Mouse (Mus musculus) E14TG2a.4 (cell line): ENCODE measurements around the gene 5031439G07Rik.

Experiments used
- H3K27me3 ChIP-seq: 2 replicates; pipeline ENCODE4 v1.6.1; 2014; ENCODE audit warnings: low read length, control low read depth; ENCODE audit not compliant: insufficient read depth
- H3K36me3 ChIP-seq: 2 replicates; pipeline ENCODE4 v1.6.1; 2014; ENCODE audit warnings: low read length, control low read depth; ENCODE audit not compliant: insufficient read depth
- H3K4me1 ChIP-seq: replicated peaks from 2 replicates; pipeline ENCODE4 v1.6.1; 2014; ENCODE audit warnings: low read depth, low read length, control low read depth
- H3K4me3 ChIP-seq: replicated peaks from 2 replicates; pipeline ENCODE4 v1.5.1; 2014; ENCODE audit warnings: mild to moderate bottlenecking, low read length
- H3K9me3 ChIP-seq: 2 replicates; pipeline ENCODE4 v1.6.1; 2014; ENCODE audit warnings: low read length, control low read depth
- CTCF ChIP-seq: conservative IDR thresholded peaks from 2 replicates; pipeline ENCODE4 v1.5.1; 2014; ENCODE audit warnings: low read length
- NANOG ChIP-seq: IDR thresholded peaks from 2 replicates; pipeline ENCODE4 v1.6.1; 2014; ENCODE audit warnings: borderline replicate concordance, low read length, mixed read lengths
- POU5F1 ChIP-seq: IDR thresholded peaks from 2 replicates; pipeline ENCODE4 v1.6.1; 2014; ENCODE audit warnings: low read length, borderline replicate concordance

Gene 5031439G07Rik

DNA sequence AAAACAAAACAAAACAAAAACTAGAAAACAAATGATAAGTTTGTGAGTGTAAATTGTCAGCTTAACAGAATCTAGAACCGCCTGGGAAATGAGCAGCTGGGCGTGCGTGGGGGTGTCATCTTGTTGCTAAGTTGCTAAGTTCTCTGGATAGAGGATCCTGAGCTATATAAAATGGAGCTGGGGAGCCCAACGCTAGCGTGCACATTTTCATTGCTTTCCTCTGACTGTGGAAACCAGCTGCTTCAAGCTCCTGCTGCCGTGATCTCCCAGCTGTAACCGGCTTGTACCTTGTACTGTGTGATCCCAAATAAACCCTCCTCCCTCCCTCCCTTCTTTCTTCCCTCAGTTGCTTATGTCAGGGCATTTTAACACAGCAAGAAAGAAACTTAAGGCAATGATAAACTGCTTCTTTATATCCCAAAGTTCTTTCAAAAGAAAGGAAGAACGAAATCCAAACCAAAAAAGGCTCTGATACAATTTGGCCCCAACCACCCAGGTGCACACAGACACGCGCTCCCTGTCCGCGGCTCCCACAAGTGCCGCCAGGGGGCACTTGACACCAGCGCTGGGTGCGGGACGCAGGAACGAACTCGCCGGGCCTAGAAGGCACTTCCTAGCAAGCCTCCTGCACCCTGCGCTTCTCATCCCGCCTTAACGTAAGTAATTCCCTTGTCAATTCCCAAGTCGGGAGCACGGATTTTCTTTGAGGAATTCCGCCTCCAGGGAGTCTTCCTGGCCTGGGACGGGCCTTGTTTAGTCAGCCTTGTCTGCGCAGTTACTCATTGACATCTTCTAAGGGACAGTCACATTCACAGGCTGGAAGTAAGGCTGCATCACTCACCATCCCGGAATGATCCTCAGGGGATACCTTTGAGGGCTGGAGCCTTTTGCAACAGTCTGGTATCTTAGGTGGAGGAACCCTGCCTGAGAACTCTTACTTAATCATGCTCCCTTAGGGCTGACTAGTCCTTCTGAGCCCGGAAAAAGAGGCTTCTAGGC, 12.9 kb upstream of the 5031439G07Rik start:
- Histone ChIP-seq H3K4me3 (no peak overlapping the region), H3K9me3 (no peaks in the 10 kb centered on the region), H3K27me3 (peaks cover 23% of the 10 kb centered on the region), H3K4me1 (peaks cover 22% of the 10 kb centered on the region), H3K36me3 (no peaks in the 10 kb centered on the region)
- TF ChIP-seq CTCF (peak; percentile 73), POU5F1 (no peak)

DNA sequence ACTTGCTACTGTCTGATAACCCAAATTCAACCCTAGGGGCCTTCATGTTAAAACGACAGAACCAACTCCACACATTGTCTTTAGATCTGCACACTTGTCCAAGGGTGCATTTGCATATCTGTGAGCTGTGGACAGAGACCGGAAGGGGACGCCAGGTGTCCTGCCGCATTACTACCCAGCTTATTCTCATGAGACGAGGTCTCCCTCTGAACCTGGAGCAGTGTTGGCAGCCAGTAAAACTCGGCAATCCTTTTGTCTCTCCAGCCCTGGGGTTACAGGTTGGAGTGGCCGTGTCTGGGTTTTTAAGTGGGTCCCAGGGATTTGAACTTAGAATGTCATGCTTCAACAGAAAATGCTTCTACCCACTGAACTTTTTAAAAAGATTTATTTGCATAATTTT, 11.6 kb upstream of the 5031439G07Rik start:
- no peak for TF ChIP-seq CTCF
- no peak for TF ChIP-seq POU5F1
- Histone ChIP-seq H3K27me3 (peaks cover 23% of the 10 kb centered on the region), H3K4me3 (no peak overlapping the region), H3K36me3 (no peaks in the 10 kb centered on the region), H3K9me3 (no peaks in the 10 kb centered on the region), H3K4me1 (peaks cover 32% of the 10 kb centered on the region)

DNA sequence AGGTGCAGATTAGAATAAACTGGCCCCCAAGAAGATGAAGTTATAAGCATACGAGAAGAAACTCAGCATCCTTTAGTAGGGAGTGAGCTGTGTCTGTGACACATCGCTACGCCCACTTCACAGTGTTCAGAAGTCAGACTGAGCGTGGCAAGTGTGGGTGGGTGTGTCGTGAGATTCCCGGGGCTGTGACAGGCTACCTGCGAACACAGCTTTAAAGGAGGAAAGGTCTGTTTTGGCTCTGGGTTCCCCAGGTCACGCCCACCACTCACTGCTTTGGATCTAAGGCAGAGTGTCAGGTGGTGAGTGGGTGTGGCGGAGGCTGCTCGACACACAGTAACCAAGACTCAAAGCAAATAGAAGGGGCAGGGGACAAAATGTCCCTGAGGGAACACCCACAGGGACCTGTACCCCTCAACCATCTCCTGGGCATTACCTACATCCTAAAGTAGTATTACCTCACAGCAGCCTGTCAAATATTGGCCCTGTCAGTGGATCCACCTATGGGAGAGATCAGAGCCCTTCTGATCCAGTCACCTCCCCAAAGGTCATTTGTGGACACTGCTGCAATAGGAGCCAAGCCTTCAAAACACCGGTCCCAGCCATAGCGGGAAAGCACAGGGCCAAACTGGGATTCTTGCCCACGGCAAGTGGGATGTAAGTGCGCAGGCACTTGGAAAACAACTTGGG, 9.6 kb upstream of the 5031439G07Rik start:
- no peak for TF ChIP-seq POU5F1
- TF ChIP-seq NANOG: no peak
- TF ChIP-seq CTCF: no peak
- H3K9me3 ChIP-seq: no peaks in the 10 kb centered on the region
- peaks cover 19% of the 10 kb centered on the region for H3K27me3 ChIP-seq
- H3K36me3 ChIP-seq: no peaks in the 10 kb centered on the region
- peaks cover 46% of the 10 kb centered on the region for H3K4me1 ChIP-seq
- no peak overlapping the region for H3K4me3 ChIP-seq

DNA sequence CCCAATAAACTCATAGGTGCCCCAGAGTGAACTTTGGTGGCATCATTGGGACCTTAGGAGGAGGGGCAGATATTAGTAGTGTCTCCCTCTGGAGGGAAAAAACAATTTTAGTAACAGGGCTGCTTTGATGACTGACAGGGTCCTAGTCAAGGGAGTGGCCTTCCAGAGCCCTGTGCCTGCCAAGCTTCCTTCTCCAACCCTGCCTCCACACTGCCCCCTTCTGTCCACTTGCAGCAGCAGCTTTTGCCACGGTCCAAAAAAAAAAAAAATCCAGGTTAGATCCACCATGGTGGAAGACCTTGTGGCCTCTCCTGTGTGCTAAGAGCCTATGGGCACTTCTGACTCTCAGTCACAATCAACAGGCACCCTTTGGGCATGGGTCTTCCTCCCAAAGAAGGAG, 7.6 kb upstream of the 5031439G07Rik start:
- no peak overlapping the region for H3K4me3 ChIP-seq
- TF ChIP-seq CTCF: peak; percentile 95
- TF ChIP-seq POU5F1: no peak
- H3K36me3 ChIP-seq: no peaks in the 10 kb centered on the region
- peaks cover 7% of the 10 kb centered on the region for H3K27me3 ChIP-seq
- H3K9me3 ChIP-seq: no peaks in the 10 kb centered on the region
- peaks cover 38% of the 10 kb centered on the region for H3K4me1 ChIP-seq

DNA sequence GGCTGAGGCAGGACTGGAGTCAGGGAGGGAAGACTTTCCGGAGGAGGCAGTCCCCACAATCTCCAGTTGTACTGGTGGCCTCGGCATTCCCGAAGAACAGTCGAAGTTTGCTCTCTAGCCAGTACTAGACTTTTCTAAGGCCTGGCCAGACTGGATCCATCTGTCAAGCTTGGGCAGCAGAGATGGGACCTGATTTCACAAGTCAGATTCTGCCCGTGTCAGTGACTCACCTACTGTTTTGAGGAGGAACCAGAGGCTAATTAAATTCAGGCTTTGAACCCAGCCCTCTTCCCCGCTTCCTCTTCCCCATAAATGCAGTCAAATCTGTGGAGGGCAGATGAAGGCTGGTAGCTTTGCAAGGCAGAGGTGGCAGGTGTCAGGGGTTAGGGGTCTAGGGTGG, 6.7 kb upstream of the 5031439G07Rik start:
- H3K27me3 ChIP-seq: peaks cover 7% of the 10 kb centered on the region
- peaks cover 35% of the 10 kb centered on the region for H3K4me1 ChIP-seq
- no peaks in the 10 kb centered on the region for H3K9me3 ChIP-seq
- no peak for TF ChIP-seq NANOG
- TF ChIP-seq CTCF: no peak
- TF ChIP-seq POU5F1: no peak
- no peaks in the 10 kb centered on the region for H3K36me3 ChIP-seq
- H3K4me3 ChIP-seq: no peak overlapping the region

DNA sequence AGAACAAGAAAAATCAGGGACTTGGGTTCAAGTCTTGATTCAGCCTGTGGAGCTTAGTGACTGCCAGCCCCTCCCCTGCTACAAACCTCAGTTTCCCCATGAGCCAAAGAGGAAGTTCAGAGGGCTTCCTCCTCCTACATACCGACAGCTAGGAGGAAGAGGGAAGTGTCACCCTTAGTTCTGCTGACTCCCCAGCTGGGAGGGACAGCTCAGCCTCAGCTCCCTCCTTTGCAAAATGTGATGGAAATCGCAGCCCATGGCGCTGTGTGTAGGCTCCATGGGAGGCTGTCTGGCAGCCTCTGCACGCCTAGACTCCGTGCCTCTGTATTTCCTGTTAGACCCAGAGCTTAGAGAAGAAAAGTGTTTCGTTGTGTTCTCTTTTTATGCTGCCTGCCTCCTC, 6.1 kb upstream of the 5031439G07Rik start:
- no peak for TF ChIP-seq CTCF
- no peak for TF ChIP-seq POU5F1
- no peak for TF ChIP-seq NANOG
- H3K4me1 ChIP-seq: peaks cover 31% of the 10 kb centered on the region

DNA sequence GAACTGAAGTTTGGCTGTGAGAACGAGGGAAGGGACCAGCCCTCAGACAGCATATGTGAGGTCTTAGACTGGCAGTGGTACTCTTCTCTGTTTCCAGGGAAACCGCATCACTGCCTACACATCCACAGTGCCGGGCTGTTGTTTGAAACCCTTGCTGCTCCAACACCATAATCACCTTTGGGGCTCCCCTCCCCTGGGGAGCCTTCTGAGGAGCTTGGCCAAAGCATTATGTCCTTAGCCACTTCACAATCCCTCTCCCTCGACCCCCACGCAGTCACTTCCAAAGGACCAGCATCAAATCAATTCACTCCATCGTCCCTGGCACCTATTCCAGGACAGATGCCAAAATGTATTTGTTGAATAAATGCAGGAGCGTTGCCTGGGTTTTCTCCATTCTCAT, 1.4 kb upstream of the 5031439G07Rik start:
- Histone ChIP-seq H3K4me1 (peaks cover 36% of the 10 kb centered on the region), H3K9me3 (no peaks in the 10 kb centered on the region), H3K36me3 (peaks cover 5% of the 10 kb centered on the region; the same call in 1 of the 2 replicates), H3K4me3 (no peak overlapping the region), H3K27me3 (peaks cover 42% of the 10 kb centered on the region)
- TF ChIP-seq POU5F1 (no peak), CTCF (no peak), NANOG (no peak)

More for the DNA sequence above, 6.1 kb upstream of the 5031439G07Rik start:
- Histone ChIP-seq H3K4me3 (no peak overlapping the region; the same call in 1 of the 2 replicates), H3K9me3 (no peaks in the 10 kb centered on the region), H3K27me3 (peaks cover 13% of the 10 kb centered on the region), H3K36me3 (no peaks in the 10 kb centered on the region)

DNA sequence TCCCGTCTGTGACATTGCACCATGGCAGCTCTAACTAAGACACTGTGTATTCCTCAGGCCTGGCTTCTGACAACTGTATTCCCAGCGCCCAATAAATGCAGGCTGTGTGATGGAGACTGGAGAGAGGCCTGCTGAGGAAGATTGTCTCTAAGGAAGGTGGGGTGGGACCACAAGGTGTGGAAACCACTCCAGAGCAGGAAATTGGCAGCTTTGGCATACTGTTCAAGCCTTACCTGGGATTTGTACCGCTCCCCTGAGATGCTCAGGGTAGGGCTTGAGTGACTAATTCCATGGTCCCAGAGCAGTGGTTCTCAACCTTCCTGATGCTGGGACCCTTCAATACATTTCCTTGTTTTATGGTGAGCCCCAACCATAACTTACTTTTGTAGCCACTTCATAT, 747 bp upstream of the 5031439G07Rik start:
- peaks cover 31% of the 10 kb centered on the region for H3K4me1 ChIP-seq
- peaks cover 37% of the 10 kb centered on the region for H3K27me3 ChIP-seq
- no peaks in the 10 kb centered on the region for H3K9me3 ChIP-seq
- TF ChIP-seq POU5F1: no peak
- TF ChIP-seq NANOG: no peak
- TF ChIP-seq CTCF: no peak
- H3K4me3 ChIP-seq: no peak overlapping the region
- H3K36me3 ChIP-seq: peaks cover 5% of the 10 kb centered on the region; the same call in 1 of the 2 replicates
